Mouse (Mus musculus): Measurements from ENCODE around the gene Stk32b.

- TF ChIP-seq MAFK (IDR thresholded peaks at IDR 0.05; ENCODE audit: insufficient read depth, low read depth, low read length) (no peak), CHD2 (IDR thresholded peaks at IDR 0.05; ENCODE audit: low read depth, low read length) (no peak), HCFC1 (IDR thresholded peaks at IDR 0.05; ENCODE audit: borderline replicate concordance, insufficient read depth, low read length) (no peak), ZNF384 (IDR thresholded peaks at IDR 0.05; ENCODE audit: low read depth, low read length) (no peak), ZC3H11A (IDR thresholded peaks at IDR 0.05; ENCODE audit: borderline replicate concordance, low read depth, low read length) (no peak)
Measured at GRCm38 (mm10) chr5:37456590-37456989, 260.4 kb downstream of the Stk32b start.

Measured in ES-E14 (cell line).